Mouse (Mus musculus): ENCODE data around the gene Arhgap25. TPM values are rescaled to one million over a fixed set of nuclear protein-coding genes. Genes with fewer than 3 reads are reported as not detected.

The Arhgap25 gene
- polyA plus RNA-seq, 1 experiment from 2014 or later = 5.1 TPM

DNA sequence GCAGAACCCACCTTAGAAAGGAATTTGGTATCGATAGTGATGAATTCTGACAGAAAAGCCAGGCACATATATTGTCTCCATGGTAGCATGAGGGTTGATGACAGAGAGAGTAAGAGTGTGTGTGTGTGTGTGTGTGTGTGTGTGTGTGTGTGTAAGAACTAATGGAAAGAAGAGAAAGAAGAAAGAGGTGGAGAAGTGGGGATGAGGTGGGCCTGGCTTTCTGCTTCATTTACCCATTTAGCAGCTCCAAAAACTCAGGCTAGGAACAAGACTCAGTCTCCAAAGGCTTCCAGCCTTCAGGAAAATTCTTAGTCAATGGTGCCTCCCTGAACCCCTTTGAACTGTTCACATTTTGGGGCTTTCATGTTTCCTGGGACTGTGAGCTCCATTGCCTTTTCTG, 29.5 kb downstream of the Arhgap25 start:
- no peaks in the 10 kb centered on the region for H3K9me3 ChIP-seq (ENCODE audit: control insufficient read depth, low read length)
- no peak overlapping the region for H3K27ac ChIP-seq (ENCODE audit: low read depth, low read length)
- H3K27me3 ChIP-seq (ENCODE audit: control insufficient read depth, insufficient read depth, low read length) = no peaks in the 10 kb centered on the region
- no peak for ATAC-seq (ENCODE audit: low FRiP score, low TSS enrichment)
- no peaks in the 10 kb centered on the region for H3K4me1 ChIP-seq (ENCODE audit: control insufficient read depth, insufficient read depth, low read length)
- H3K4me2 ChIP-seq (replicated peaks; ENCODE audit: low read depth, low read length) = no peak overlapping the region
- no peak overlapping the region for H3K4me3 ChIP-seq (ENCODE audit: low read length)
- no peaks in the 10 kb centered on the region for H3K36me3 ChIP-seq (ENCODE audit: control insufficient read depth, insufficient read depth, low read length)
- WGBS = 95% methylated on average over 1 of the region's 1 CpGs
- H3K9ac ChIP-seq (ENCODE audit: low read depth, low read length) = no peak overlapping the region

DNA sequence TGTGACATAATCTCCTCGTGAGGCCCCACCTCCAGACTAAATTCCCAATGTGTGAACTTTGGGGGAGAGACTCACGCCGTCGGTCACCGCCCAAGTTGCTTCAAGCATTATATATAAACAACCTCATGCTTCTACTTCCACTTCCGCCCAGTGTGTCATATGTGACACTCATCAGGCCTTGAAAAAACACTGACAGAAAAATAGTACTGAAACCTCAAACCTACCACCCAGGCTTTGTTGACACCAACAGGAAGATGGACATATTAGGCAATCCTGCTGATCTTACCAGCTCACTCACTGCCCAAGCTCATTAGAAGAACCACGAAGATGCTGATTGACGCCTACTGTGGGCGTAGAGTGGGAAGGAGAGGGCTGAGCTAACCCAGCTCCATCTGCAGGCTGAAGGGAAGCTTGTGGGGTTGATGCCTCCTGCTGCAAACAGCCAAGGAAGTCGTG, 30.2 kb downstream of the Arhgap25 start:
- Histone ChIP-seq H3K36me3 (ENCODE audit: control insufficient read depth, insufficient read depth, low read length) (no peaks in the 10 kb centered on the region), H3K4me1 (ENCODE audit: control insufficient read depth, insufficient read depth, low read length) (no peaks in the 10 kb centered on the region), H3K9ac (ENCODE audit: low read depth, low read length) (no peak overlapping the region), H3K27ac (ENCODE audit: low read depth, low read length) (no peak overlapping the region), H3K4me3 (ENCODE audit: low read length) (no peak overlapping the region), H3K27me3 (ENCODE audit: control insufficient read depth, insufficient read depth, low read length) (no peaks in the 10 kb centered on the region), H3K9me3 (ENCODE audit: control insufficient read depth, low read length) (no peaks in the 10 kb centered on the region), H3K4me2 (replicated peaks; ENCODE audit: low read depth, low read length) (no peak overlapping the region)
- WGBS = 75% methylated on average over 10 of the region's 10 CpGs
- no peak for ATAC-seq (ENCODE audit: low FRiP score, low TSS enrichment)

DNA sequence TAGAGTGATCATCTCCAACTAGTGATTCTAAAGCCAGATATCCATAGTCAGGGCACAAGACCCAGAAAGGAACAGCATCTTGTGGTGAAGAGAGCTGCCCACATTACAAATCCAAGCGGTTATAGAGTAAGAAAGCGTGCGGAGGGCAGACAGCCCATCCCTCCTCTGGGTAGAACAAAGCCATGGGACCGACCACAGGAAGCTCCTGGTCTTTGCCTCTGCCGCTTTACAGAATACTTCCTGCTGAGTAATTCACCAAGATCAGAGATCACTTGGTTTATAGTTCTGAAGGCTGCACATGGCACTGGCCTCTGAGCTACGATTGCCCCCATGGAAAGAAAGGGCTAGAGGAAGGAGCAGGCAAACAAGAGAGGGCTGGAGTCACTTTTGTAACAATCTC, 30.6 kb downstream of the Arhgap25 start:
- no peak for ATAC-seq (ENCODE audit: low FRiP score, low TSS enrichment)
- Histone ChIP-seq H3K27ac (ENCODE audit: low read depth, low read length) (no peak overlapping the region), H3K9me3 (ENCODE audit: control insufficient read depth, low read length) (no peaks in the 10 kb centered on the region), H3K4me1 (ENCODE audit: control insufficient read depth, insufficient read depth, low read length) (no peaks in the 10 kb centered on the region), H3K4me3 (ENCODE audit: low read length) (no peak overlapping the region), H3K27me3 (ENCODE audit: control insufficient read depth, insufficient read depth, low read length) (no peaks in the 10 kb centered on the region), H3K9ac (ENCODE audit: low read depth, low read length) (no peak overlapping the region), H3K36me3 (ENCODE audit: control insufficient read depth, insufficient read depth, low read length) (no peaks in the 10 kb centered on the region), H3K4me2 (replicated peaks; ENCODE audit: low read depth, low read length) (no peak overlapping the region)
- WGBS = 69% methylated on average over 6 of the region's 6 CpGs

DNA sequence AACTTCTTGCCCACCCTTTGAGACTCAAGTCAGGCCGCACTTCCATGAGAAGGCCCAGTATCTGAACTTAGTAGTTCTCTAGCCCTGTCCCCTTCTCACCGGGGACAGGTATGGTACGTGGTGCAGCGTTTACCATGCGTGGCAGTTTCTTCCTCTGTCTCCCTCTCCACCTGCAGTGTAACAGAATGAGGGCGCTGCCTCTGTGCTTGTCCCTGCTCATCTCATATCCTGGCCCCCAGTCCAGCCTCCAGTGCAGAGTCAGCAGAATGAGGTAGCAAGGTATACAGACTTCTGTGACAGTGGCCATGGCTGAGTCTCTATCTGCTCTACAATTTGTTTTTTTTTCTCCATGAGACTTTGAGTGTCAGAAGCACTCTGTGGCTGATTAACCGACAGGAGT, 32.4 kb downstream of the Arhgap25 start:
- 87% methylated on average over 7 of the region's 7 CpGs for WGBS
- no peaks in the 10 kb centered on the region for H3K4me1 ChIP-seq (ENCODE audit: control insufficient read depth, insufficient read depth, low read length)
- no peak overlapping the region for H3K4me2 ChIP-seq (replicated peaks; ENCODE audit: low read depth, low read length)
- H3K27ac ChIP-seq (ENCODE audit: low read depth, low read length) = no peak overlapping the region
- H3K36me3 ChIP-seq (ENCODE audit: control insufficient read depth, insufficient read depth, low read length) = no peaks in the 10 kb centered on the region
- H3K9me3 ChIP-seq (ENCODE audit: control insufficient read depth, low read length) = no peaks in the 10 kb centered on the region
- H3K27me3 ChIP-seq (ENCODE audit: control insufficient read depth, insufficient read depth, low read length) = no peaks in the 10 kb centered on the region
- H3K9ac ChIP-seq (ENCODE audit: low read depth, low read length) = no peak overlapping the region
- H3K4me3 ChIP-seq (ENCODE audit: low read length) = no peak overlapping the region
- no peak for ATAC-seq (ENCODE audit: low FRiP score, low TSS enrichment)

DNA sequence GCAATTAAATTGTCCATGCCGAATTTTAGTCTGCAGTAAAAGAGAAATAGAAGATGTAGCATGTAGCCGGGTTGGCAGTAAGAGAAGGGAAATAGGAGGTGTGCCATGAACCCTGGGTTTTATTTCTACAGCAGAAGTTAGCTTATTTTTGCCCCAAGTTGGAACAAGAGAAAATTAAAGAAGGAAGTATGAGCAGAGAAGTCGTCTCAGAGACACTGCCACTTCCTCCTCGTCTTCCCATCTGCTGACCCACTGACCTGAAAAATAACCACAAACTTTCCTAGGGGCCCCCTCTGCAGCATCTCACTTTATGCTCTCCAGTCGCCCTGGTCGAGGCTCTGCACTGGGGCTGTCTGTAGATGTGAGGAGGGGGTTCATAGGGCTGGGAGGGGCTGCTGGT, 33.3 kb downstream of the Arhgap25 start:
- H3K27me3 ChIP-seq (ENCODE audit: control insufficient read depth, insufficient read depth, low read length) = no peaks in the 10 kb centered on the region
- ATAC-seq (ENCODE audit: low FRiP score, low TSS enrichment) = no peak
- 52% methylated on average over 6 of the region's 6 CpGs for WGBS
- no peak overlapping the region for H3K9ac ChIP-seq (ENCODE audit: low read depth, low read length)
- H3K4me3 ChIP-seq (ENCODE audit: low read length) = no peak overlapping the region
- H3K27ac ChIP-seq (ENCODE audit: low read depth, low read length) = no peak overlapping the region
- no peaks in the 10 kb centered on the region for H3K9me3 ChIP-seq (ENCODE audit: control insufficient read depth, low read length)
- no peak overlapping the region for H3K4me2 ChIP-seq (replicated peaks; ENCODE audit: low read depth, low read length)
- no peaks in the 10 kb centered on the region for H3K36me3 ChIP-seq (ENCODE audit: control insufficient read depth, insufficient read depth, low read length)
- H3K4me1 ChIP-seq (ENCODE audit: control insufficient read depth, insufficient read depth, low read length) = no peaks in the 10 kb centered on the region

DNA sequence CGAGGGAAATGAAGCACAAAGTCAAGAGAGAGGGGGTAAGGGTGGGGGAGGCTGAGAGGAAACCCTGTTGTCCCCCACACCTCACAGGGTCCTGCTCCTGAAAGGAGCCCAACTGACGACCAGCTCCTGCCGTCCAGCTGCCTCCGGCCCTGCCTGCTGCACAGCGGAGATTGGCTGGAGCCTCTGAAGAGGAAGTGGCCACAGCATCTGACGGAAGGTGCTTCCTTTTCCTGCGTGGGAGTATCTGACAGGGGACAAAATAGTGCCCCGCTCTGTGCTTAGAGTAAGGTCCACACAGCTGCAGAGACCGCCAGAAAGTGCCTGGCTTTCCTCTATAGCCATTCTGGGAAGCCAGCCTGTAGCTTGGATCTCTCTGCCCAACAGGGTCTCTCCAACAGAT, 36.9 kb downstream of the Arhgap25 start:
- Histone ChIP-seq H3K27ac (ENCODE audit: low read depth, low read length) (no peak overlapping the region), H3K27me3 (ENCODE audit: control insufficient read depth, insufficient read depth, low read length) (no peaks in the 10 kb centered on the region), H3K4me2 (replicated peaks; ENCODE audit: low read depth, low read length) (peak overlapping the region; percentile 26; the same call in 1 of the 2 replicates), H3K9me3 (ENCODE audit: control insufficient read depth, low read length) (no peaks in the 10 kb centered on the region), H3K4me3 (ENCODE audit: low read length) (peak overlapping the region; percentile 17), H3K4me1 (ENCODE audit: control insufficient read depth, insufficient read depth, low read length) (no peaks in the 10 kb centered on the region), H3K36me3 (ENCODE audit: control insufficient read depth, insufficient read depth, low read length) (no peaks in the 10 kb centered on the region), H3K9ac (ENCODE audit: low read depth, low read length) (0 out of 2 replicates have a peak overlapping the region, but pooled peaks have one; percentile 18)
- ATAC-seq (ENCODE audit: low FRiP score, low TSS enrichment) = peak; percentile 62; the same call in 1 of the 2 replicates
- WGBS = 47% methylated on average over 9 of the region's 9 CpGs

DNA sequence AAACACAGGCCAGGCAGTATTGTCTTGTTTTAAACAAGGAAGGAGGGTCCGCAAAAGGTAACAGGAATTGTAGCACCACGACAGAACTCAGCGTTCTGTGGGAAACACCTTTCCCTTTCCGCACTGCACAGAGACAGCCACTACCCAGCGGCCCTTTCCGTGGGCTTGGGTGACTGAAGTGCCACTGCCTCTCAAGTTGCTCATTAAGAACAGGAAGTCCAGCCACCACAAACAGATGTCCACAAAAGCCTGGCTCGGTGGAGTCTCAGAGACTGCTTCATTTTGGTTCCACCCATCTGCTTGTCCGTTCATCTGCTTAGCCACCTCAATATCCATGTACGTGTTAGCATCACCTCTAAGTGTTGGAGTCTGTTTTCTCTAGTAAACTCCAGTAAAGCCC, 38.7 kb downstream of the Arhgap25 start:
- peak overlapping the region; percentile 26 for H3K4me2 ChIP-seq (replicated peaks; ENCODE audit: low read depth, low read length)
- no peaks in the 10 kb centered on the region for H3K36me3 ChIP-seq (ENCODE audit: control insufficient read depth, insufficient read depth, low read length)
- no peak for ATAC-seq (ENCODE audit: low FRiP score, low TSS enrichment)
- no peaks in the 10 kb centered on the region for H3K9me3 ChIP-seq (ENCODE audit: control insufficient read depth, low read length)
- H3K4me3 ChIP-seq (ENCODE audit: low read length) = no peak overlapping the region
- 58% methylated on average over 9 of the region's 9 CpGs for WGBS
- H3K27me3 ChIP-seq (ENCODE audit: control insufficient read depth, insufficient read depth, low read length) = no peaks in the 10 kb centered on the region
- H3K4me1 ChIP-seq (ENCODE audit: control insufficient read depth, insufficient read depth, low read length) = no peaks in the 10 kb centered on the region
- H3K27ac ChIP-seq (ENCODE audit: low read depth, low read length) = no peak overlapping the region
- H3K9ac ChIP-seq (ENCODE audit: low read depth, low read length) = no peak overlapping the region

DNA sequence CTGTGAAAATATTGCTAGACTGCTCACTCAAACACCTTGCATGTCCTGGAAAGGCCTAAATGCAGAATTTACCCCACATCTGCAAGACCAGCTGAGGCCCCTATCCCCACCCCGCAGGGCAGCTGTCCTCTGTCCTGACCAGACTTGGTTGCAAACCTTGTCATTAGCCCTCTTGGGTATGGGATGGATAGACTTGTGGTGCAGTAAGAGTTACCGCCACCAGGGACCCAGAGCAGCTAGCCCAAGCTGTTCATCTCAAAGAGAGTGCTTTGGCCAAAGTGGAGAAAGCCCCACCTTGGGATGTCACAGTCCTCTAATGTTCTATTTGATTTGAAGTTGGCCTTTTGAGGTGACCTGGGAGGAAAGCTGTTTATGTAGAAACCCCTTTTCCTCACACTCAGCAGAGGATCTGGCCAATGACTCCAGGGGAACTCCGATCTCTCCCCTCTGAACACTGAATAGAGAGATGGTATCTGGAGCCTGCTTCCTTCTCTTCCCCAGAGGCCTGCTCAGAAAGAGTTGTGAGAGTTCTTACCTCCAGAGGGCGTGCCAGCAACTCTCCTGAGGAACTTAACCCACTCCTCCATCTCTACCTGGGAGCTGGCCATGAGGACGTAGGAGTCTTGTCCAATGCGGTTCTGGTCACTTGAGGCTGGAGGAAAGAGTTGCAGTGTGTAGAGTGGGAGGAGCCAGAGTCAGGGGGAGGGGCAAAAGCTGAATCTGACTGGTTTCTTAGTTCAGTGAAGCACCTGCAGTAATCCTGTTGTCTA, 45.2 kb downstream of the Arhgap25 start:
- Histone ChIP-seq H3K4me3 (ENCODE audit: low read length) (no peak overlapping the region), H3K4me1 (ENCODE audit: control insufficient read depth, insufficient read depth, low read length) (peaks cover 3% of the 10 kb centered on the region; the same call in 1 of the 2 replicates), H3K4me2 (replicated peaks; ENCODE audit: low read depth, low read length) (no peak overlapping the region), H3K36me3 (ENCODE audit: control insufficient read depth, insufficient read depth, low read length) (no peaks in the 10 kb centered on the region), H3K9ac (ENCODE audit: low read depth, low read length) (no peak overlapping the region), H3K9me3 (ENCODE audit: control insufficient read depth, low read length) (no peaks in the 10 kb centered on the region), H3K27me3 (ENCODE audit: control insufficient read depth, insufficient read depth, low read length) (no peaks in the 10 kb centered on the region), H3K27ac (ENCODE audit: low read depth, low read length) (no peak overlapping the region)
- WGBS = 65% methylated on average over 6 of the region's 6 CpGs
- ATAC-seq (ENCODE audit: low FRiP score, low TSS enrichment) = no peak

DNA sequence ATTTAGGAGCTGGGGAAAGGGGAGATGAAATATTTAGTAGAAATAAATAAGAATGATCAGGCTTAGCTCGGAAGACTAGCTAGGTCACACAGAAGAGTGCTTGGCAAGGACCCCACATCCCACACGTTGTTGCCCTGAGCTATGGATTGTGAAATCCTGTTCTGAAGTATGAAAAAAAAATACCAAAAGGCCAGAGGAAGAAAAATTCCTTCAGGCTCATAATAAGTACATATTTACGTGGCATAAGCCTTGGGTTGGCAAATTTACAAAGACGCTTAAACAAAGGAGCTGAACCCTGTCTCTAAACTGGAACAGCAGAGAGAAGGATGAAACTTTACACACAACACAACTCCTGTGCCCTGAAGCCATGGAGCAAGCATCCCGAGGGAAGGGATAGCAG, 48.3 kb downstream of the Arhgap25 start:
- Histone ChIP-seq H3K4me3 (ENCODE audit: low read length) (no peak overlapping the region), H3K4me2 (replicated peaks; ENCODE audit: low read depth, low read length) (no peak overlapping the region), H3K27me3 (ENCODE audit: control insufficient read depth, insufficient read depth, low read length) (no peaks in the 10 kb centered on the region), H3K27ac (ENCODE audit: low read depth, low read length) (no peak overlapping the region), H3K9ac (ENCODE audit: low read depth, low read length) (no peak overlapping the region), H3K36me3 (ENCODE audit: control insufficient read depth, insufficient read depth, low read length) (no peaks in the 10 kb centered on the region), H3K9me3 (ENCODE audit: control insufficient read depth, low read length) (no peaks in the 10 kb centered on the region), H3K4me1 (ENCODE audit: control insufficient read depth, insufficient read depth, low read length) (peaks cover 3% of the 10 kb centered on the region; the same call in 1 of the 2 replicates)
- WGBS = 71% methylated on average over 5 of the region's 5 CpGs
- no peak for ATAC-seq (ENCODE audit: low FRiP score, low TSS enrichment)
